Mouse (Mus musculus): Measurements from ENCODE around the gene Mapre3. TPM values are rescaled to one million over a fixed set of nuclear protein-coding genes. Genes with fewer than 3 reads are reported as not detected.

Mapre3 gene
- total RNA-seq, 2 experiments from 2014 or later = 37.0 to 42.8 TPM

Other genes with a start within 250 kb of the Mapre3 start
- 100 to 1,000 TPM; 237 to 244 TPM for gene Kcnk3, start 226.5 kb upstream of the Mapre3 start, total RNA-seq (2021)
- gene Slc35f6, start 166.7 kb upstream of the Mapre3 start, total RNA-seq (2021) = 10 to 100 TPM; 44.7 to 51.8 TPM
- gene Cenpa, start 147.9 kb upstream of the Mapre3 start, total RNA-seq (2021) = 10 to 100 TPM; 58.6 to 66.5 TPM
- under 1 TPM; 0.72 to 0.82 TPM for gene Dpysl5, start 103.1 kb upstream of the Mapre3 start, total RNA-seq (2021)
- 10 to 100 TPM; 34.4 to 38.6 TPM for gene Tmem214, start 53.4 kb downstream of the Mapre3 start, total RNA-seq (2021)
- gene Agbl5, start 74.1 kb downstream of the Mapre3 start, total RNA-seq (2021) = 1 to 10 TPM; 7.2 to 7.3 TPM
- 100 to 1,000 TPM; 146 to 159 TPM for gene Ost4, start 93.1 kb downstream of the Mapre3 start, total RNA-seq (2021)
- gene Emilin1, start 98.8 kb downstream of the Mapre3 start, total RNA-seq (2021) = 10 to 100 TPM; 14.2 to 16.9 TPM
- gene Khk, start 106.8 kb downstream of the Mapre3 start, total RNA-seq (2021) = 10 to 100 TPM; 27.1 to 28.5 TPM
- gene Cgref1, start 130.9 kb downstream of the Mapre3 start, total RNA-seq (2021) = under 1 TPM; 0.59 to 0.84 TPM
- 10 to 100 TPM; 84.3 to 84.7 TPM for gene Preb, start 145.7 kb downstream of the Mapre3 start, total RNA-seq (2021)
- 1 to 10 TPM; 1.5 to 2.8 TPM for gene Tcf23, start 154.0 kb downstream of the Mapre3 start, total RNA-seq (2021)
- gene Atraid, start 233.7 kb downstream of the Mapre3 start, total RNA-seq (2021) = 10 to 100 TPM; 47.6 to 52.2 TPM
- 10 to 100 TPM; 12.4 to 13.5 TPM for gene Slc5a6, start 234.3 kb downstream of the Mapre3 start, total RNA-seq (2021)
- gene Cad, start 240.1 kb downstream of the Mapre3 start, total RNA-seq (2021) = 10 to 100 TPM; 12.9 to 15.3 TPM

Data from heart, adult 18-20 months (tissue).